Mouse (Mus musculus) testis, adult 2 months (tissue): ENCODE results near the gene Phf11a.
"Not testable (repeated sequence)": the region's sequence is repeated elsewhere in the genome, so short reads cannot be mapped to it uniquely, and the experiment has no call there.

Source experiments
- CTCF ChIP-seq: fragments of 200-500 bp; IDR thresholded peaks from 2 replicates; pipeline ENCODE4 v1.5.1; 2012; ENCODE audit warnings: low read depth, mild to moderate bottlenecking, inconsistent platforms, low read length, moderate library complexity; ENCODE audit not compliant: control insufficient read depth, insufficient read depth, insufficient replicate concordance
- POLR2A ChIP-seq: fragments of 200-500 bp; IDR thresholded peaks from 2 replicates; pipeline ENCODE4 v1.6.1; 2012; ENCODE audit warnings: low read depth, mild to moderate bottlenecking, inconsistent platforms, low read length, moderate library complexity; ENCODE audit not compliant: control insufficient read depth

DNA sequence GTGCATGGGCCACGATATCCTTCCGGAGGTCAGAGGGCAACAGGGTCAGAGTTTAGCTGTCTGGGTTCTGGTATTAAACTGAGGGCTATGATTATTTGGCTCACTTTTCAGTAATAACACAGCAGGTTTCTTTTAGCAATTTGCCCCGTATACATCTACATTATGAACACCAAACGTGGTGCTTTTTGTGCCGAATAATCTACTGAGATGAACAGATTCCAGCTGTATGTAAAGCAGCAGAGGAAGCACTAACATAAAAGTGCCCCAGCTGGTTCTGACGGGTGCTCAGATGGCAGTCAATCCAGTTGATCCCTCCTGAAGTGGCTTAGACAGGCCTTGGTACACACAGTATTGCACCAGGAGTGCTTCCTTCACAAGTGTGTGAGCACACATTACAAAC lies 22.6 kb upstream of the Phf11a start:
- TF ChIP-seq CTCF, POLR2A: not testable (repeated sequence)
